In genomic region chr11:94441122-94441521, GRCm38 (mm10) we compare ENCODE assay signal across 14 mouse cellular contexts. TPM values are rescaled to one million over a fixed set of nuclear protein-coding genes. Genes with fewer than 3 reads are reported as not detected.
A peak's percentile ranks its signal among the peaks of the same experiment; 100 is the strongest.
DNase-seq lines count a peak whose midpoint lies in the region; ATAC-seq lines count a peak whose summit lies in the region.
"Had no signal": no experiment of that assay in that cellular context is flagged by ENCODE, and none has a peak within 500 bp of the region (broad histone marks: within the 10 kb centered on the region; RNA-seq: fewer than 3 reads in every experiment).

No protein-coding gene starts in this region.

- no peak for DNase-seq in heart, postnatal 25 days (ENCODE audit: low spot score)
- DNase-seq in embryo, embryonic 11 days, result peak; percentile 42
- no peak for DNase-seq in hindbrain, embryonic 11.5 days (ENCODE audit: low spot score)
- no peak for DNase-seq in T-cell, adult 2 months (ENCODE audit: low spot score)
- no peak for DNase-seq in layer of hippocampus, postnatal 36 days
- DNase-seq: adrenal gland, postnatal 10 days; cerebellum, adult 8-10 months; gastrocnemius, postnatal 36 days; kidney, adult 9 months; liver, embryonic 13.5 days had no signal

- H3K9me3 ChIP-seq in heart, embryonic 11.5 days (replicated peaks; ENCODE audit: control insufficient read depth, low read length), result no peaks in the 10 kb centered on the region
- no peaks in the 10 kb centered on the region for H3K9me3 ChIP-seq in hindbrain, embryonic 11.5 days (ENCODE audit: control insufficient read depth, low read length)
- H3K9me3 ChIP-seq in midbrain, embryonic 13.5 days, result no peaks in the 10 kb centered on the region
- H3K9me3 ChIP-seq: liver, embryonic 13.5 days had no signal

- no peak overlapping the region for H3K9ac ChIP-seq in heart, embryonic 11.5 days (ENCODE audit: low read depth, low read length)
- H3K9ac ChIP-seq in hindbrain, embryonic 11.5 days (ENCODE audit: low read depth, low read length), result no peak overlapping the region
- no peak overlapping the region for H3K9ac ChIP-seq in midbrain, embryonic 13.5 days (replicated peaks)
- H3K9ac ChIP-seq: liver, embryonic 13.5 days had no signal

- H3K4me1 ChIP-seq in heart, embryonic 11.5 days (ENCODE audit: control insufficient read depth, insufficient read depth, low read length), result peaks cover 13% of the 10 kb centered on the region
- peaks cover 20% of the 10 kb centered on the region for H3K4me1 ChIP-seq in hindbrain, embryonic 11.5 days (replicated peaks; ENCODE audit: control insufficient read depth, insufficient read depth, low read length)
- peaks cover 69% of the 10 kb centered on the region for H3K4me1 ChIP-seq in midbrain, embryonic 13.5 days (replicated peaks)
- H3K4me1 ChIP-seq: liver, embryonic 13.5 days had no signal

- intact Hi-C loops in heart, postnatal 25 days (cut with DNase I), result no loop called here

- 36% methylated on average over 7 of the region's 7 CpGs for WGBS in heart, embryonic 11.5 days (ENCODE audit: insufficient replicate concordance)
- 38% methylated on average over 7 of the region's 7 CpGs for WGBS in hindbrain, embryonic 11.5 days
- WGBS in midbrain, embryonic 13.5 days, result 14% methylated on average over 7 of the region's 7 CpGs

- H3K27me3 ChIP-seq in heart, embryonic 11.5 days (ENCODE audit: control insufficient read depth, insufficient read depth, low read length), result peaks cover 6% of the 10 kb centered on the region
- no peaks in the 10 kb centered on the region for H3K27me3 ChIP-seq in hindbrain, embryonic 11.5 days (ENCODE audit: control insufficient read depth, insufficient read depth, low read length)
- H3K27me3 ChIP-seq in midbrain, embryonic 13.5 days, result no peaks in the 10 kb centered on the region

- no peaks in the 10 kb centered on the region for H3K36me3 ChIP-seq in heart, embryonic 11.5 days (ENCODE audit: control insufficient read depth, insufficient read depth, low read length)
- H3K36me3 ChIP-seq in hindbrain, embryonic 11.5 days (ENCODE audit: control insufficient read depth, insufficient read depth, low read length), result no peaks in the 10 kb centered on the region
- peaks cover 31% of the 10 kb centered on the region for H3K36me3 ChIP-seq in midbrain, embryonic 13.5 days
- H3K36me3 ChIP-seq: liver, embryonic 13.5 days had no signal

- H3K4me3 ChIP-seq in heart, embryonic 11.5 days (ENCODE audit: low read depth, low read length), result no peak overlapping the region
- H3K4me3 ChIP-seq in hindbrain, embryonic 11.5 days (ENCODE audit: low read depth, low read length), result no peak overlapping the region
- H3K4me3 ChIP-seq in midbrain, embryonic 13.5 days (replicated peaks), result no peak overlapping the region
- H3K4me3 ChIP-seq: liver, embryonic 13.5 days had no signal

- ATAC-seq in heart, embryonic 11.5 days (replicated peaks; ENCODE audit: insufficient number of reproducible peaks, low FRiP score, low TSS enrichment), result no peak
- ATAC-seq in hindbrain, embryonic 11.5 days (ENCODE audit: low FRiP score), result peak; percentile 20; the same call in 1 of the 2 replicates
- ATAC-seq in midbrain, embryonic 13.5 days, result peak; percentile 49; the same call in 1 of the 2 replicates
- ATAC-seq in erythroid progenitor cell, adult 5-6 weeks (replicated peaks; ENCODE audit: low FRiP score, poor library complexity, severe bottlenecking), result no peak

- H3K27ac ChIP-seq in heart, embryonic 11.5 days (ENCODE audit: low read depth, low read length), result peak overlapping the region; percentile 4; the same call in 1 of the 2 replicates
- H3K27ac ChIP-seq in hindbrain, embryonic 11.5 days (ENCODE audit: low read depth, low read length), result peak overlapping the region; percentile 24; the same call in 1 of the 2 replicates
- peak overlapping the region; percentile 54 for H3K27ac ChIP-seq in midbrain, embryonic 13.5 days
- H3K27ac ChIP-seq: liver, embryonic 13.5 days had no signal

- no peak overlapping the region for H3K4me2 ChIP-seq in heart, embryonic 11.5 days
- no peak overlapping the region for H3K4me2 ChIP-seq in hindbrain, embryonic 11.5 days (replicated peaks; ENCODE audit: low read depth, low read length)
- no peak overlapping the region for H3K4me2 ChIP-seq in midbrain, embryonic 13.5 days (replicated peaks)
- H3K4me2 ChIP-seq: liver, embryonic 13.5 days had no signal

RNA-seq across cellular contexts. Expression of gene Cacna1g, which starts 32.9 kb away (rescaled TPM):
- polyA plus RNA-seq in heart, embryonic 11.5 days (2014; fragmentation: Nextera tagmentation; extraction: Ambion mirVana), result 2.7 and 4.3 TPM in 2 replicates
- total RNA-seq in heart, postnatal 25 days (2021), result 10 to 100 TPM; 15.4 to 21.5 TPM
- polyA plus RNA-seq in hindbrain, embryonic 11.5 days (2014; fragmentation: Nextera tagmentation; extraction: Ambion mirVana), result 10.9 and 19.3 TPM in 2 replicates
- 10.5 and 12.4 TPM in 2 replicates for polyA plus RNA-seq in midbrain, embryonic 13.5 days (2015; fragmentation: Nextera tagmentation; extraction: Ambion mirVana)
- 208 and 236 TPM in 2 replicates for total RNA-seq in erythroid progenitor cell, adult 5-6 weeks (2015; ENCODE audit: low replicate concordance)
- total RNA-seq in erythroid progenitor cell, adult 5-6 weeks (2017; ENCODE audit: low replicate concordance), result 142 TPM in 2 replicates
- 10 to 100 TPM; 65.7 to 81.0 TPM for total RNA-seq in layer of hippocampus, postnatal 36 days (2021)

RNA-seq across cellular contexts. Expression of gene Spata20, which starts 44.9 kb away (rescaled TPM):
- polyA plus RNA-seq in heart, embryonic 11.5 days (2014; fragmentation: Nextera tagmentation; extraction: Ambion mirVana), result 0.15 TPM in 1 of 2 replicates, not detected in the other
- under 1 TPM; 0.34 to 0.42 TPM for total RNA-seq in heart, postnatal 25 days (2021)
- polyA plus RNA-seq in hindbrain, embryonic 11.5 days (2014; fragmentation: Nextera tagmentation; extraction: Ambion mirVana), result not detected in 2 replicates
- polyA plus RNA-seq in midbrain, embryonic 13.5 days (2015; fragmentation: Nextera tagmentation; extraction: Ambion mirVana), result 0.10 TPM in 1 of 2 replicates, not detected in the other
- total RNA-seq in erythroid progenitor cell, adult 5-6 weeks (2015; ENCODE audit: low replicate concordance), result not detected in 2 replicates
- total RNA-seq in erythroid progenitor cell, adult 5-6 weeks (2017; ENCODE audit: low replicate concordance), result not detected in 2 replicates
- under 1 TPM in 1 of 2 experiments, not detected in 1; 0.45 TPM for total RNA-seq in layer of hippocampus, postnatal 36 days (2021)
- total RNA-seq: adrenal gland, postnatal 10 days; gastrocnemius, postnatal 36 days had no signal
- polyA plus RNA-seq: C2C12; liver, embryonic 13.5 days had no signal

RNA-seq across cellular contexts. Expression of gene Abcc3, which starts 48.3 kb away (rescaled TPM):
- polyA plus RNA-seq in heart, embryonic 11.5 days (2014; fragmentation: Nextera tagmentation; extraction: Ambion mirVana), result 0.34 and 0.96 TPM in 2 replicates
- 1 to 10 TPM; 2.0 to 2.7 TPM for total RNA-seq in heart, postnatal 25 days (2021)
- polyA plus RNA-seq in hindbrain, embryonic 11.5 days (2014; fragmentation: Nextera tagmentation; extraction: Ambion mirVana), result 0.57 and 0.94 TPM in 2 replicates
- 0.46 and 0.90 TPM in 2 replicates for polyA plus RNA-seq in midbrain, embryonic 13.5 days (2015; fragmentation: Nextera tagmentation; extraction: Ambion mirVana)
- total RNA-seq in erythroid progenitor cell, adult 5-6 weeks (2015; ENCODE audit: low replicate concordance), result 2.9 and 6.7 TPM in 2 replicates
- total RNA-seq in erythroid progenitor cell, adult 5-6 weeks (2017; ENCODE audit: low replicate concordance), result 4.5 TPM in 1 of 2 replicates, not detected in the other
- total RNA-seq in layer of hippocampus, postnatal 36 days (2021), result 1 to 10 TPM; 2.2 to 2.9 TPM

RNA-seq across cellular contexts. Expression of gene Epn3, which starts 58.7 kb away (rescaled TPM):
- 8.2 and 9.1 TPM in 2 replicates for polyA plus RNA-seq in heart, embryonic 11.5 days (2014; fragmentation: Nextera tagmentation; extraction: Ambion mirVana)
- total RNA-seq in heart, postnatal 25 days (2021), result 10 to 100 TPM; 26.7 to 29.7 TPM
- 0.80 and 1.3 TPM in 2 replicates for polyA plus RNA-seq in hindbrain, embryonic 11.5 days (2014; fragmentation: Nextera tagmentation; extraction: Ambion mirVana)
- polyA plus RNA-seq in midbrain, embryonic 13.5 days (2015; fragmentation: Nextera tagmentation; extraction: Ambion mirVana), result 0.19 and 0.46 TPM in 2 replicates
- total RNA-seq in erythroid progenitor cell, adult 5-6 weeks (2015; ENCODE audit: low replicate concordance), result not detected in 2 replicates
- not detected in 2 replicates for total RNA-seq in erythroid progenitor cell, adult 5-6 weeks (2017; ENCODE audit: low replicate concordance)
- 1 to 10 TPM; 1.4 to 1.8 TPM for total RNA-seq in layer of hippocampus, postnatal 36 days (2021)

Comparison
In these comparisons a context has a peak if more than half of its experiments do, and no peak if none do; other contexts are left out.
1. ATAC-seq: peak in hindbrain, embryonic 11.5 days (single experiment) and midbrain, embryonic 13.5 days (single experiment); none in heart, embryonic 11.5 days (single experiment) and erythroid progenitor cell, adult 5-6 weeks (single experiment).
2. H3K27ac ChIP-seq: peak in every context shown above with its lines; median percentile 54 in midbrain, embryonic 13.5 days; 24 in hindbrain, embryonic 11.5 days; 4 in heart, embryonic 11.5 days.